Mouse (Mus musculus) ovary, postnatal 36 days (tissue): ENCODE measurements around the gene Lrp6.

ENCODE experiments used
- DNase-seq: peaks from one replicate; pipeline ENCODE4 v3.0.0; 2022; ENCODE audit warnings: low spot score, mixed read lengths

The Lrp6 gene

GRCm38 (mm10) chr6:134433281-134433680 is 133.5 kb downstream of the Lrp6 start:
- no peak for DNase-seq

GRCm38 (mm10) chr6:134431583-134431982 is 135.2 kb downstream of the Lrp6 start:
- no peak for DNase-seq

- no peak for DNase-seq
Measured at GRCm38 (mm10) chr6:134430161-134430799, 136.5 kb downstream of the Lrp6 start.

GRCm38 (mm10) chr6:134428455-134428854 is 138.3 kb downstream of the Lrp6 start:
- no peak for DNase-seq

- no peak for DNase-seq
Measured at GRCm38 (mm10) chr6:134427165-134427564, 139.6 kb downstream of the Lrp6 start.

GRCm38 (mm10) chr6:134425216-134425717 is 141.5 kb downstream of the Lrp6 start:
- peak; percentile 40 for DNase-seq

- peak; percentile 23 for DNase-seq
Measured at GRCm38 (mm10) chr6:134421921-134422320, 144.8 kb downstream of the Lrp6 start.

GRCm38 (mm10) chr6:134420375-134420774 is 146.4 kb downstream of the Lrp6 start:
- DNase-seq, result no peak

GRCm38 (mm10) chr6:134417886-134418285 is 148.9 kb downstream of the Lrp6 start:
- no peak for DNase-seq

GRCm38 (mm10) chr6:134416556-134417105 is 150.1 kb downstream of the Lrp6 start:
- DNase-seq, result no peak

- no peak for DNase-seq
Measured at GRCm38 (mm10) chr6:134414532-134414883, 152.3 kb downstream of the Lrp6 start.

- no peak for DNase-seq
Measured at GRCm38 (mm10) chr6:134413706-134414531, 152.8 kb downstream of the Lrp6 start.

- no peak for DNase-seq
Measured at GRCm38 (mm10) chr6:134407226-134407625, 159.5 kb downstream of the Lrp6 start.

GRCm38 (mm10) chr6:134403684-134404070 is 163.1 kb downstream of the Lrp6 start:
- no peak for DNase-seq

GRCm38 (mm10) chr6:134402914-134403683 is 163.7 kb downstream of the Lrp6 start:
- DNase-seq, result peak; percentile 41
